Mouse (Mus musculus): ENCODE data around the gene Rgs7. TPM values are rescaled to one million over a fixed set of nuclear protein-coding genes. Genes with fewer than 3 reads are reported as not detected.
A peak's percentile ranks its signal among the peaks of the same experiment; 100 is the strongest.

Rgs7 gene
- total RNA-seq (2021) = 11.2 and 12.1 TPM in 2 replicates
- long read RNA-seq, partial matches to known transcripts = 1 of 1 reads
- long read RNA-seq, other reads (novel, unspliced or antisense) = 0 of 1 reads

GRCm38 (mm10) chr1:175491861-175492682 is at the start of gene Rgs7:
Gene Rgs7 (minus strand): TSS chr1:175492500.
- DNase-seq = peak; percentile 79

- DNase-seq = no peak
Observed at GRCm38 (mm10) chr1:175540700-175541099, 48.4 kb upstream of the Rgs7 start.

GRCm38 (mm10) chr1:175537321-175537720 is 45.0 kb upstream of the Rgs7 start:
- DNase-seq = no peak

GRCm38 (mm10) chr1:175529858-175530257 is 37.6 kb upstream of the Rgs7 start:
- DNase-seq = peak; percentile 2

- DNase-seq = no peak
Observed at GRCm38 (mm10) chr1:175524626-175525294, 32.5 kb upstream of the Rgs7 start.

- DNase-seq = no peak
Observed at GRCm38 (mm10) chr1:175523572-175523971, 31.3 kb upstream of the Rgs7 start.

- no peak for DNase-seq
Observed at GRCm38 (mm10) chr1:175514543-175514942, 22.2 kb upstream of the Rgs7 start.

- no peak for DNase-seq
Observed at GRCm38 (mm10) chr1:175512173-175512572, 19.9 kb upstream of the Rgs7 start.

- DNase-seq = no peak
Observed at GRCm38 (mm10) chr1:175509989-175510388, 17.7 kb upstream of the Rgs7 start.

- DNase-seq = no peak
Observed at GRCm38 (mm10) chr1:175492683-175493043, 363 bp upstream of the Rgs7 start.

GRCm38 (mm10) chr1:175491511-175491860 is 814 bp downstream of the Rgs7 start:
- DNase-seq = no peak

GRCm38 (mm10) chr1:175485109-175485508 is 7.2 kb downstream of the Rgs7 start:
- no peak for DNase-seq

GRCm38 (mm10) chr1:175473060-175473459 is 19.2 kb downstream of the Rgs7 start:
- no peak for DNase-seq

GRCm38 (mm10) chr1:175469087-175469788 is 23.1 kb downstream of the Rgs7 start:
- DNase-seq = no peak

GRCm38 (mm10) chr1:175464566-175464965 is 27.7 kb downstream of the Rgs7 start:
- DNase-seq = no peak

- no peak for DNase-seq
Observed at GRCm38 (mm10) chr1:175462351-175462750, 29.9 kb downstream of the Rgs7 start.

GRCm38 (mm10) chr1:175454041-175454636 is 38.2 kb downstream of the Rgs7 start:
- DNase-seq = no peak

GRCm38 (mm10) chr1:175448017-175448416 is 44.3 kb downstream of the Rgs7 start:
- DNase-seq = no peak

- no peak for DNase-seq
Observed at GRCm38 (mm10) chr1:175442939-175443338, 49.4 kb downstream of the Rgs7 start.

- DNase-seq = no peak
Observed at GRCm38 (mm10) chr1:175442025-175442424, 50.3 kb downstream of the Rgs7 start.

GRCm38 (mm10) chr1:175433622-175434204 is 58.6 kb downstream of the Rgs7 start:
- no peak for DNase-seq

GRCm38 (mm10) chr1:175433128-175433527 is 59.2 kb downstream of the Rgs7 start:
- no peak for DNase-seq
